Mouse (Mus musculus) limb, embryonic 14.5 days (tissue): ENCODE measurements around the gene Ost4. TPM values are rescaled to one million over a fixed set of nuclear protein-coding genes. Genes with fewer than 3 reads are reported as not detected.

Experiments
- ATAC-seq: fragments of 200-750 bp; cut with Nextera tagmentation; 2 replicates; pipeline ENCODE4 v1.8.0; 2017; ENCODE audit warnings: low read depth, moderate number of reproducible peaks, moderate TSS enrichment; ENCODE audit not compliant: low FRiP score
- DNase-seq: peaks from one replicate; pipeline ENCODE4 v3.0.0-alpha.2; 2015; ENCODE audit warnings: low spot score
- H3K27ac ChIP-seq: fragments of 300-500 bp; sonication (generic); replicated peaks from 2 replicates; pipeline ENCODE4 v1.5.1; 2014; ENCODE audit warnings: low read depth, mild to moderate bottlenecking, low read length, moderate library complexity, mixed read lengths
- H3K27me3 ChIP-seq: fragments of 300-500 bp; sonication (generic); 2 replicates; pipeline ENCODE4 v1.6.1; 2014; ENCODE audit warnings: low read length, mixed read lengths; ENCODE audit not compliant: control insufficient read depth, insufficient read depth
- H3K36me3 ChIP-seq: fragments of 300-500 bp; sonication (generic); 2 replicates; pipeline ENCODE4 v1.6.1; 2014; ENCODE audit warnings: mild to moderate bottlenecking, low read length, moderate library complexity, mixed read lengths; ENCODE audit not compliant: control insufficient read depth, insufficient read depth
- H3K4me1 ChIP-seq: fragments of 300-500 bp; sonication (generic); 2 replicates; pipeline ENCODE4 v1.6.1; 2014; ENCODE audit warnings: antibody characterized with exemption, low read length, mixed read lengths; ENCODE audit not compliant: control insufficient read depth, insufficient read depth
- H3K4me2 ChIP-seq: fragments of 300-500 bp; sonication (generic); replicated peaks from 2 replicates; pipeline ENCODE4 v1.6.1; 2014; ENCODE audit warnings: low read depth, mild to moderate bottlenecking, low read length, moderate library complexity; ENCODE audit not compliant: severe bottlenecking
- H3K4me3 ChIP-seq: fragments of 300-500 bp; sonication (generic); replicated peaks from 2 replicates; pipeline ENCODE4 v1.5.1; 2014; ENCODE audit warnings: low read length
- H3K9ac ChIP-seq: fragments of 300-500 bp; sonication (generic); 2 replicates; pipeline ENCODE4 v1.6.1; 2014; ENCODE audit warnings: mild to moderate bottlenecking, low read depth, low read length, moderate library complexity; ENCODE audit not compliant: severe bottlenecking
- H3K9me3 ChIP-seq: fragments of 300-500 bp; sonication (generic); 2 replicates; pipeline ENCODE4 v1.6.1; 2016; ENCODE audit warnings: low read length; ENCODE audit not compliant: control insufficient read depth
- POLR2A ChIP-seq: fragments of 200-500 bp; IDR thresholded peaks from 2 replicates; pipeline ENCODE4 v1.8.0; 2012; ENCODE audit warnings: inconsistent platforms, mild to moderate bottlenecking, moderate library complexity, borderline replicate concordance; ENCODE audit not compliant: insufficient read depth, insufficient read length; ENCODE audit errors: extremely low read depth
- WGBS: fragments of 180-500 bp; shearing (Covaris S2); extraction: QIAGEN DNeasy Blood & Tissue Kit; methylation state at CpG from one replicate; pipeline ENCODE4 v1.1.7; 2014; 5-methylcytosine and 5-hydroxymethylcytosine counted together
- polyA plus RNA-seq, 2 experiments: library from polyadenylated mRNA; depleted of rRNA in 1 of 2; stranded (reverse) in 1 of 2; unstranded in 1 of 2; fragments of >200 nt; fragmentation: Nextera tagmentation in 1 of 2; extraction: Ambion mirVana in 1 of 2; gene quantifications; 2 replicates each; pipeline versions ENCODE4 v1.2.1 to v1.2.3; 2012 to 2014

Gene Ost4
- polyA plus RNA-seq, 2 experiments: 364 to 567 TPM

DNA sequence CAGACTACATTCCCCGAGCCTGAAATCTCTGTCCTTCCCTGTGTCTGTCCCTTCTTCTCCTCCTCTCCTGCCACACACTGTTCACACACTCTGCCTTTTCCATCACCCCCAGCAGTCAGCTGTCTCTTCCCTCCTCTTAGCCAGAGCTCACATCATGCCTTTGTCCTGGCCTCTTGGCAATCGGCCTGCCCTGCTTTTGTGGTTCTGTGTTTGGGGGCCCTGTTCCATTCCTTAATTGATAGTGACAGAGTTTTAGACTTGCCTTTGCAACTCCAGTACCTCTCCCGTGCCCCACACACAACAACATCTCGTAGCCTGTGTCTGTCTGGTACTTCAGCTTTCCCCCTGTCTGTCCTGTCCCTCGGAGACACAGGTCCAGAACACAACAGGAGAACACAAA is 4.6 kb upstream of the Ost4 start:
- ATAC-seq: no peak
- 0 out of 2 replicates have a peak overlapping the region, but pooled peaks have one; percentile 71 for H3K9ac ChIP-seq
- peaks cover 64% of the 10 kb centered on the region for H3K4me1 ChIP-seq
- peaks cover 7% of the 10 kb centered on the region for H3K36me3 ChIP-seq
- no peaks in the 10 kb centered on the region for H3K9me3 ChIP-seq
- no peak for TF ChIP-seq POLR2A
- H3K4me2 ChIP-seq: no peak overlapping the region
- H3K27me3 ChIP-seq: no peaks in the 10 kb centered on the region
- DNase-seq: peak; percentile 23
- H3K27ac ChIP-seq: peak overlapping the region; percentile 97
- H3K4me3 ChIP-seq: no peak overlapping the region
- WGBS: 57% methylated on average over 5 of the region's 5 CpGs

GRCm38 (mm10) chr5:30910481-30910880 is 2.9 kb upstream of the Ost4 start:
- no peak overlapping the region for H3K4me2 ChIP-seq
- H3K9me3 ChIP-seq: no peaks in the 10 kb centered on the region
- TF ChIP-seq POLR2A: no peak
- no peak overlapping the region for H3K9ac ChIP-seq
- no peak for DNase-seq
- no peak for ATAC-seq
- no peaks in the 10 kb centered on the region for H3K27me3 ChIP-seq
- peak overlapping the region; percentile 97 for H3K27ac ChIP-seq
- H3K4me3 ChIP-seq: no peak overlapping the region
- peaks cover 10% of the 10 kb centered on the region for H3K36me3 ChIP-seq
- peaks cover 66% of the 10 kb centered on the region for H3K4me1 ChIP-seq

DNA sequence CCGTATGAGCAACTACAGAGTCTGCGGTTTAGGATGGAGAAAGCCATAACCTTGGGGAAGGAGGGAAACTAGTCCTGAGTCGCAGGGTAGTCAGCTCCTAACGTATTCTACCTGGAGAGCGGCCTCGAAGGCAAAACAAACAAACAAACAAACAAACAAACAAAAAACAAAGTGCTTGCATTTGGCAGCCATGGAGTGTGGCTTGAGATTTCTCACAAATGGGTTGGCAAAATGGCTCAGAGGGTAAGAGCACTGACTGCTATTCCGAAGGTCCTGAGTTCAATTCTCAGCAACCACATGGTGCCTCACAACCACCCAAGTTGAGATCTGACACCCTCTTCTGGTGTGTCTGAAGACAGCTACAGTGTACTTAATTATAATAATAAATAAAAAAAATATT is 2.3 kb upstream of the Ost4 start:
- Histone ChIP-seq H3K36me3 (peaks cover 16% of the 10 kb centered on the region), H3K4me2 (no peak overlapping the region), H3K27me3 (no peaks in the 10 kb centered on the region), H3K9me3 (no peaks in the 10 kb centered on the region), H3K4me3 (no peak overlapping the region), H3K27ac (peak overlapping the region; percentile 91), H3K9ac (no peak overlapping the region), H3K4me1 (peaks cover 64% of the 10 kb centered on the region)
- DNase-seq (no peak), ATAC-seq (no peak)
- WGBS: 76% methylated on average over 7 of the region's 7 CpGs
- TF ChIP-seq POLR2A: no peak

GRCm38 (mm10) chr5:30909300-30909659 is 1.7 kb upstream of the Ost4 start:
- Histone ChIP-seq H3K9me3 (no peaks in the 10 kb centered on the region), H3K4me3 (no peak overlapping the region), H3K27me3 (no peaks in the 10 kb centered on the region), H3K27ac (peak overlapping the region; percentile 91), H3K4me2 (peak overlapping the region; percentile 74), H3K9ac (peak overlapping the region; percentile 25; the same call in 1 of the 2 replicates), H3K36me3 (peaks cover 22% of the 10 kb centered on the region), H3K4me1 (peaks cover 61% of the 10 kb centered on the region)
- ATAC-seq (no peak), DNase-seq (no peak)
- WGBS: 17% methylated on average over 7 of the region's 7 CpGs
- TF ChIP-seq POLR2A: no peak

GRCm38 (mm10) chr5:30908426-30909299 is 1.1 kb upstream of the Ost4 start:
- H3K27me3 ChIP-seq: no peaks in the 10 kb centered on the region
- peak overlapping the region; percentile 74 for H3K4me2 ChIP-seq
- H3K36me3 ChIP-seq: peaks cover 28% of the 10 kb centered on the region
- H3K4me1 ChIP-seq: peaks cover 61% of the 10 kb centered on the region
- no peaks in the 10 kb centered on the region for H3K9me3 ChIP-seq
- peak overlapping the region; percentile 72 for H3K4me3 ChIP-seq
- peak overlapping the region; percentile 75 for H3K9ac ChIP-seq
- H3K27ac ChIP-seq: peak overlapping the region; percentile 91
- peak; percentile 70 for DNase-seq
- no peak for TF ChIP-seq POLR2A
- WGBS: 11% methylated on average over 13 of the region's 13 CpGs
- ATAC-seq: 0 out of 2 replicates have a peak, but pooled peaks have one; percentile 4
